Mouse (Mus musculus): ENCODE measurements around the gene Bmp3.

The Bmp3 gene

DNA sequence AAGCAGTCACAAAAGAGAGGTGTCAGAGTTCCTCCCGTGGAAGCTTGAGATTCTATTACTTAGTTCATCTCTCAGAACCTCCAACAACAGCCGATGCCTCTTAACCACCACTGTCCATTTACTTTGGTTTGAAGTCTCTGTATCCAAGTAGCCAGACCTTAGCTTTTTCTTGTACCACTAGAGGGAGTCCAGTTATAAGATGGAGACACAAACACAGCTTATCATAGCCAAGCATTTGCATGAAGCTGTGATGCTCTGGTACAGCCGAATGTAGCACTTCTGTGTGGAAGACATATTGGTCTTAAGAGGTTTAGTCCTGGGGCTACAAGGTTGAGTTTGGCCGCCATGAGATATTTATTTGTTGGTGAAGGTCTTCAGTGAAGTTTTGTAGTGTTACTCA lies 48.1 kb downstream of the Bmp3 start:
- peak; percentile 77 for DNase-seq (ENCODE audit: low read depth, low spot score)

DNA sequence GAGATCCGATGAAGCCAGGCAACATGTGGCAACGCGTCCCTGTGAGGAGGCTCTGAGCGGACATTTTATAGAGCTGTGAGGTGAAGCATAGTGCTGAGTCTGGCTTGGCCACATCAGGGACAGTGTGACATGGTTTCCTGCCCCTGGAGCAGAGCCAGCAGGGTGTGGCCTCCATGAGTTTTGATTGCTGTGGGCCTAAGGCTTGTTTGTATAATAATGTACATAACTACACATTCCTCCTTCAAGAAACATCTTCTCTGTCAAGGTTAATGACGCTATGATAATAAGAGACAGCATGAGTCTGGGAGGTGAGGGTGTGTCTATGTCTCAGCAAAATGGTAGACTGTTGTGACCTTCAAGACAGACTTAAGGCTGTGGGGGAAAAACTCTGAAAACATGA lies 64.5 kb downstream of the Bmp3 start:
- DNase-seq (ENCODE audit: low read depth, low spot score): no peak

DNA sequence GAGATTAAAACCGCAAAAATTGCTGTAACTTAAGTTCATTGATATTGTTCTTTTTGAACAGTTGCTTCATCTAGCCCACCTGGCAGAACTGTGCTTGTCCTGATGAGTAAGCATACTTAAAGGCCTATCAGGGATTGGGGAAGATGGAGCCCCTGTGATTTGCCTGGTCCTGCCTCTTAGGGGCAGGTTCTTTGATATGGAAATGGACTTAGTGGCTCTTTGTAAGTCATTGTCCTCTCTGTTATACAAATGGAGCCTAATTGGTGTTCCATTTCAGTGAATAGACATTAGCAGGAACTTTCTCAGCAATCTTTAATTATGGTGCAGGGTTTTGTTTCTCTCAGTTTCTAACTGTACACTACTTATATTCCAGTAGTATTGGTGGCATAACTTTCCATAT lies 67.4 kb downstream of the Bmp3 start:
- DNase-seq (ENCODE audit: low read depth, low spot score): no peak

DNA sequence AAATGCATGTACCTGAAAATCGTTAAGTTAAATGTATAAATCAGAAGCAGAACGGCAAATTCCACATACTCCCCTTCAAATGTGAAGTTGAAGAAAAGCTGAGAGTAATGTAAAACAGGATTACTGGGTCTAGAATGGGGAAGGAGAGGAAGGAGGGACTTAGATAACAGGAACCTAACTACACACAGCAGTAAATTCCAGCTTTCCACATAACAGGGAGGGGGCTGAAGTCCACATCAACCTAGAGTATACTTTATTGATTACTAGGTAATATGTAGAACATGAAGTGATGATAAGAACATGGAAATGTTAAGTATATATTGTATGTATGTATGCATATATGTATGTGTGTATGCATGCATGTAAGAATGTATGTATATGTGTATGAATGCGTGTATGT lies 68.7 kb downstream of the Bmp3 start:
- DNase-seq (ENCODE audit: low read depth, low spot score): no peak
